Mouse (Mus musculus) embryo, embryonic 11.5 days (tissue): ENCODE measurements at regions not wholly inside any gene's neighbourhood (a gene's known extent, or its start where the extent isn't known, plus 50 kb on each side); places are given as distances from the start of the nearest gene placed in this dataset.

ENCODE experiments used
- DNase-seq: peaks from one replicate; pipeline ENCODE4 v3.0.0-alpha.2; 2012; ENCODE audit warnings: low read depth, low spot score

GRCm38 (mm10) chr9:30284562-30285323 lies 142.2 kb upstream of the Snx19 start:
- DNase-seq = no peak

- DNase-seq = no peak
Measured at GRCm38 (mm10) chr9:30285324-30285599, 141.6 kb upstream of the Snx19 start.

GRCm38 (mm10) chr9:30299844-30300243 lies 127.1 kb upstream of the Snx19 start:
- DNase-seq = peak; percentile 45

GRCm38 (mm10) chr9:30308281-30308680 lies 118.6 kb upstream of the Snx19 start:
- no peak for DNase-seq

- no peak for DNase-seq
Measured at GRCm38 (mm10) chr9:30313360-30313759, 113.5 kb upstream of the Snx19 start.

GRCm38 (mm10) chr9:30314355-30315171 lies 112.3 kb upstream of the Snx19 start:
- peak; percentile 14 for DNase-seq

- DNase-seq = peak; percentile 17
Measured at GRCm38 (mm10) chr9:30315172-30315644, 111.7 kb upstream of the Snx19 start.

GRCm38 (mm10) chr9:30344866-30345265 lies 82.0 kb upstream of the Snx19 start:
- no peak for DNase-seq

GRCm38 (mm10) chr9:30353965-30354364 lies 72.9 kb upstream of the Snx19 start:
- DNase-seq = no peak

- no peak for DNase-seq
Measured at GRCm38 (mm10) chr9:30355642-30356041, 71.3 kb upstream of the Snx19 start.

- DNase-seq = peak; percentile 2
Measured at GRCm38 (mm10) chr9:30369554-30370440, 57.1 kb upstream of the Snx19 start.

GRCm38 (mm10) chr9:30370789-30371188 lies 56.1 kb upstream of the Snx19 start:
- DNase-seq = no peak

- DNase-seq = no peak
Measured at GRCm38 (mm10) chr9:30376908-30377307, 50.0 kb upstream of the Snx19 start.
